Comparison of ENCODE assay signal across 9 mouse cellular contexts in the genomic region with DNA sequence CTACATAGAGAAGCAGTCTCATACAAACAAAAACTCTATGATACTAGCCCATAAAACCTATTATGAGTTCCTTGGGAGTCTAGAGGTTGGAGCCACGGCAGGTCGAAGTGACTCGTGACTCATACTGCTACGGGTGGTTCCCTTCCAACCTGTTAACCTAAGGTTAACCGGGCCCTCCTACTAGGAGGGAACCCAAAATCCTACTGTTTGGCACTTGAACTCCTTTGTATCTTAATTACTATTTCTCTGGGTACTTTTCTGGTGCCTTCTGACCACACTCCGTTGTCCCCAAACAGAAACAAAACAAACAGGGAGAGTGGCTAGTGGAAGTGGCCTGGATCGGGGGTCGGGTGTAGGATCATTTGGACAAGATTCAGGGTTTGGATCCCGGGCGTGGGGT. TPM values are rescaled to one million over a fixed set of nuclear protein-coding genes. Genes with fewer than 3 reads are reported as not detected.
DNase-seq lines count a peak whose midpoint lies in the region; ATAC-seq lines count a peak whose summit lies in the region.
"Had no signal": no experiment of that assay in that cellular context is flagged by ENCODE, and none has a peak within 500 bp of the region (broad histone marks: within the 10 kb centered on the region; RNA-seq: fewer than 3 reads in every experiment).

No protein-coding gene starts in this region.

- H3K9me3 ChIP-seq in kidney, embryonic 15.5 days (replicated peaks) = no peaks in the 10 kb centered on the region
- H3K9me3 ChIP-seq in hindbrain, embryonic 15.5 days = no peaks in the 10 kb centered on the region
- no peaks in the 10 kb centered on the region for H3K9me3 ChIP-seq in midbrain, embryonic 16.5 days (replicated peaks; ENCODE audit: control insufficient read depth, low read length, poor library complexity, severe bottlenecking)

- H3K27me3 ChIP-seq in kidney, embryonic 15.5 days = no peaks in the 10 kb centered on the region
- no peaks in the 10 kb centered on the region for H3K27me3 ChIP-seq in hindbrain, embryonic 15.5 days
- no peaks in the 10 kb centered on the region for H3K27me3 ChIP-seq in midbrain, embryonic 16.5 days (ENCODE audit: control insufficient read depth, insufficient read depth, low read depth, low read length)

- H3K36me3 ChIP-seq in kidney, embryonic 15.5 days = peaks cover 36% of the 10 kb centered on the region
- peaks cover 13% of the 10 kb centered on the region for H3K36me3 ChIP-seq in hindbrain, embryonic 15.5 days
- H3K36me3 ChIP-seq in midbrain, embryonic 16.5 days (ENCODE audit: control insufficient read depth, insufficient read depth, low read length) = peaks cover 13% of the 10 kb centered on the region

- no peak for ATAC-seq in kidney, embryonic 15.5 days (replicated peaks; ENCODE audit: low FRiP score)
- no peak for ATAC-seq in hindbrain, embryonic 15.5 days (ENCODE audit: low FRiP score, low read depth)
- no peak for ATAC-seq in midbrain, embryonic 16.5 days
- ATAC-seq in monocyte, adult 5-6 weeks (replicated peaks; ENCODE audit: insufficient number of reproducible peaks, low FRiP score, low TSS enrichment, poor library complexity, severe bottlenecking) = no peak

- peak overlapping the region; percentile 88 for H3K4me2 ChIP-seq in kidney, embryonic 15.5 days
- peak overlapping the region; percentile 97 for H3K4me2 ChIP-seq in hindbrain, embryonic 15.5 days
- peak overlapping the region; percentile 98 for H3K4me2 ChIP-seq in midbrain, embryonic 16.5 days (ENCODE audit: low read length)

- H3K4me1 ChIP-seq in kidney, embryonic 15.5 days = peaks cover 23% of the 10 kb centered on the region
- H3K4me1 ChIP-seq in hindbrain, embryonic 15.5 days (replicated peaks) = peaks cover 22% of the 10 kb centered on the region
- peaks cover 20% of the 10 kb centered on the region for H3K4me1 ChIP-seq in midbrain, embryonic 16.5 days (ENCODE audit: control insufficient read depth, insufficient read depth, low read length)

- peak overlapping the region; percentile 96 for H3K9ac ChIP-seq in kidney, embryonic 15.5 days
- peak overlapping the region; percentile 90 for H3K9ac ChIP-seq in hindbrain, embryonic 15.5 days
- peak overlapping the region; percentile 84 for H3K9ac ChIP-seq in midbrain, embryonic 16.5 days (ENCODE audit: low read depth, low read length)

- H3K4me3 ChIP-seq in kidney, embryonic 15.5 days (replicated peaks) = peak overlapping the region; percentile 94
- H3K4me3 ChIP-seq in hindbrain, embryonic 15.5 days = peak overlapping the region; percentile 83
- peak overlapping the region; percentile 63 for H3K4me3 ChIP-seq in midbrain, embryonic 16.5 days (ENCODE audit: low read depth, low read length)

- WGBS in kidney, embryonic 15.5 days = 40% methylated on average over 10 of the region's 10 CpGs
- 48% methylated on average over 10 of the region's 10 CpGs for WGBS in hindbrain, embryonic 15.5 days
- 51% methylated on average over 10 of the region's 10 CpGs for WGBS in midbrain, embryonic 16.5 days

- no peak overlapping the region for H3K27ac ChIP-seq in kidney, embryonic 15.5 days
- peak overlapping the region; percentile 64; the same call in 1 of the 2 replicates for H3K27ac ChIP-seq in hindbrain, embryonic 15.5 days (replicated peaks)
- H3K27ac ChIP-seq in midbrain, embryonic 16.5 days (ENCODE audit: low read length) = 0 out of 2 replicates have a peak overlapping the region, but pooled peaks have one; percentile 50

- no peak for DNase-seq in kidney, postnatal 36 days
- peak; percentile 16 for DNase-seq in Muller cell, postnatal 12 days (ENCODE audit: inconsistent ontology term)
- no peak for DNase-seq in cerebellum, adult 11-12 months
- DNase-seq in yolk sac, embryonic 10.5 days (ENCODE audit: low spot score) = no peak

RNA-seq across cellular contexts. Expression of gene Chmp1a, which starts 0.7 kb away (rescaled TPM):
- 118 and 126 TPM in 2 replicates for polyA plus RNA-seq in kidney, embryonic 15.5 days (2015; fragmentation: Nextera tagmentation; extraction: Ambion mirVana)
- polyA plus RNA-seq in hindbrain, embryonic 15.5 days (2015; fragmentation: Nextera tagmentation; extraction: Ambion mirVana) = 200 and 215 TPM in 2 replicates
- 231 and 232 TPM in 2 replicates for polyA plus RNA-seq in midbrain, embryonic 16.5 days (2015; fragmentation: Nextera tagmentation; extraction: Ambion mirVana)
- 53.4 to 64.6 TPM (median 62.4 TPM) in 3 replicates for total RNA-seq in monocyte, adult 5-6 weeks (2017)

RNA-seq across cellular contexts. Expression of gene Spata33, which starts 0.8 kb away (rescaled TPM):
- polyA plus RNA-seq in kidney, embryonic 15.5 days (2015; fragmentation: Nextera tagmentation; extraction: Ambion mirVana) = 4.2 and 5.5 TPM in 2 replicates
- polyA plus RNA-seq in hindbrain, embryonic 15.5 days (2015; fragmentation: Nextera tagmentation; extraction: Ambion mirVana) = 6.2 and 8.7 TPM in 2 replicates
- polyA plus RNA-seq in midbrain, embryonic 16.5 days (2015; fragmentation: Nextera tagmentation; extraction: Ambion mirVana) = 7.0 and 8.5 TPM in 2 replicates
- total RNA-seq in monocyte, adult 5-6 weeks (2017) = not detected in 3 replicates

RNA-seq across cellular contexts. Expression of gene Cdk10, which starts 12.8 kb away (rescaled TPM):
- polyA plus RNA-seq in kidney, embryonic 15.5 days (2015; fragmentation: Nextera tagmentation; extraction: Ambion mirVana) = 33.7 and 34.7 TPM in 2 replicates
- polyA plus RNA-seq in hindbrain, embryonic 15.5 days (2015; fragmentation: Nextera tagmentation; extraction: Ambion mirVana) = 45.2 and 48.5 TPM in 2 replicates
- polyA plus RNA-seq in midbrain, embryonic 16.5 days (2015; fragmentation: Nextera tagmentation; extraction: Ambion mirVana) = 53.8 and 54.4 TPM in 2 replicates
- total RNA-seq in monocyte, adult 5-6 weeks (2017) = 25.8 to 42.8 TPM (median 39.1 TPM) in 3 replicates

RNA-seq across cellular contexts. Expression of gene Spata2l, which starts 24.2 kb away (rescaled TPM):
- 5.3 and 5.7 TPM in 2 replicates for polyA plus RNA-seq in kidney, embryonic 15.5 days (2015; fragmentation: Nextera tagmentation; extraction: Ambion mirVana)
- polyA plus RNA-seq in hindbrain, embryonic 15.5 days (2015; fragmentation: Nextera tagmentation; extraction: Ambion mirVana) = 10.1 and 11.4 TPM in 2 replicates
- polyA plus RNA-seq in midbrain, embryonic 16.5 days (2015; fragmentation: Nextera tagmentation; extraction: Ambion mirVana) = 8.2 and 12.1 TPM in 2 replicates
- 0.85 to 3.6 TPM (median 0.95 TPM) in 3 replicates for total RNA-seq in monocyte, adult 5-6 weeks (2017)

RNA-seq across cellular contexts. Expression of gene Dpep1, which starts 25.8 kb away (rescaled TPM):
- 4.4 and 5.5 TPM in 2 replicates for polyA plus RNA-seq in kidney, embryonic 15.5 days (2015; fragmentation: Nextera tagmentation; extraction: Ambion mirVana)
- polyA plus RNA-seq in hindbrain, embryonic 15.5 days (2015; fragmentation: Nextera tagmentation; extraction: Ambion mirVana) = 0.18 and 0.50 TPM in 2 replicates
- polyA plus RNA-seq in midbrain, embryonic 16.5 days (2015; fragmentation: Nextera tagmentation; extraction: Ambion mirVana) = 0.14 and 0.40 TPM in 2 replicates
- total RNA-seq in monocyte, adult 5-6 weeks (2017) = not detected in 3 replicates
- total RNA-seq: left cerebral cortex, postnatal 14 days had no signal
